Mouse (Mus musculus) kidney, embryonic 14.5 days (tissue): ENCODE measurements around the gene Plpp3. TPM values are rescaled to one million over a fixed set of nuclear protein-coding genes. Genes with fewer than 3 reads are reported as not detected.
"Not testable (repeated sequence)": the region's sequence is repeated elsewhere in the genome, so short reads cannot be mapped to it uniquely, and the experiment has no call there.

Experiments
- ATAC-seq: fragments of 200-750 bp; cut with Nextera tagmentation; 2 replicates; pipeline ENCODE4 v1.8.0; 2017; ENCODE audit warnings: moderate number of reproducible peaks, mild to moderate bottlenecking, moderate TSS enrichment, moderate library complexity; ENCODE audit not compliant: low FRiP score, low TSS enrichment
- H3K27ac ChIP-seq: fragments of 300-500 bp; sonication (generic); 2 replicates; pipeline ENCODE4 v1.5.1; 2014; ENCODE audit warnings: low read depth, mild to moderate bottlenecking, low read length, moderate library complexity, mixed read lengths
- H3K27me3 ChIP-seq: fragments of 300-500 bp; sonication (generic); 2 replicates; pipeline ENCODE4 v1.6.1; 2014; ENCODE audit warnings: mild to moderate bottlenecking, low read length; ENCODE audit not compliant: control insufficient read depth, insufficient read depth
- H3K36me3 ChIP-seq: fragments of 300-500 bp; sonication (generic); 2 replicates; pipeline ENCODE4 v1.6.1; 2014; ENCODE audit warnings: low read length, mixed read lengths; ENCODE audit not compliant: control insufficient read depth, insufficient read depth
- H3K4me1 ChIP-seq: fragments of 300-500 bp; sonication (generic); 2 replicates; pipeline ENCODE4 v1.6.1; 2014; ENCODE audit warnings: low read length, mixed read lengths; ENCODE audit not compliant: control insufficient read depth, insufficient read depth
- H3K4me2 ChIP-seq: fragments of 300-500 bp; sonication (generic); replicated peaks from 2 replicates; pipeline ENCODE4 v1.6.1; 2014; ENCODE audit warnings: low read depth, mild to moderate bottlenecking, low read length
- H3K4me3 ChIP-seq: fragments of 300-500 bp; sonication (generic); 2 replicates; pipeline ENCODE4 v1.5.1; 2014; ENCODE audit warnings: mild to moderate bottlenecking, low read length
- H3K9ac ChIP-seq: fragments of 300-500 bp; sonication (generic); 2 replicates; pipeline ENCODE4 v1.6.1; 2014; ENCODE audit warnings: low read depth, mild to moderate bottlenecking, low read length, moderate library complexity
- H3K9me3 ChIP-seq: fragments of 300-500 bp; sonication (generic); 2 replicates; pipeline ENCODE4 v1.6.1; 2016; ENCODE audit warnings: low read length; ENCODE audit not compliant: control insufficient read depth
- WGBS: fragments of 180-500 bp; shearing (Covaris S2); extraction: QIAGEN DNeasy Blood & Tissue Kit; methylation state at CpG from one replicate; pipeline ENCODE4 v1.1.7; 2014; 5-methylcytosine and 5-hydroxymethylcytosine counted together
- polyA plus RNA-seq: library from polyadenylated mRNA; unstranded; fragments of >200 nt; fragmentation: Nextera tagmentation; extraction: Ambion mirVana; gene quantifications from 2 replicates; pipeline ENCODE4 v1.2.1, GENCODE M21; 2014

Plpp3 gene
- polyA plus RNA-seq, 1 experiment from 2014 or later: 53.0 TPM

GRCm38 (mm10) chr4:105263600-105263999 lies 106.5 kb downstream of the Plpp3 start:
- Histone ChIP-seq H3K4me2 (no peak overlapping the region), H3K27me3 (no peaks in the 10 kb centered on the region), H3K27ac (no peak overlapping the region), H3K4me3 (no peak overlapping the region), H3K36me3 (no peaks in the 10 kb centered on the region), H3K9ac (no peak overlapping the region), H3K9me3 (no peaks in the 10 kb centered on the region), H3K4me1 (peaks cover 4% of the 10 kb centered on the region; the same call in 1 of the 2 replicates)
- WGBS: 91% methylated on average over 8 of the region's 8 CpGs
- ATAC-seq: no peak

GRCm38 (mm10) chr4:105265041-105265440 lies 107.9 kb downstream of the Plpp3 start:
- H3K27me3 ChIP-seq: no peaks in the 10 kb centered on the region
- H3K9ac ChIP-seq: no peak overlapping the region
- H3K36me3 ChIP-seq: no peaks in the 10 kb centered on the region
- no peak overlapping the region for H3K4me3 ChIP-seq
- no peak overlapping the region for H3K4me2 ChIP-seq
- no peak for ATAC-seq
- H3K9me3 ChIP-seq: no peaks in the 10 kb centered on the region
- 80% methylated on average over 8 of the region's 8 CpGs for WGBS
- H3K27ac ChIP-seq: no peak overlapping the region
- H3K4me1 ChIP-seq: peaks cover 4% of the 10 kb centered on the region; the same call in 1 of the 2 replicates

GRCm38 (mm10) chr4:105265678-105266077 lies 108.5 kb downstream of the Plpp3 start:
- no peak overlapping the region for H3K4me3 ChIP-seq
- no peak overlapping the region for H3K4me2 ChIP-seq
- H3K27ac ChIP-seq: no peak overlapping the region

GRCm38 (mm10) chr4:105268202-105268730 lies 111.1 kb downstream of the Plpp3 start:
- 84% methylated on average over 6 of the region's 6 CpGs for WGBS
- H3K4me3 ChIP-seq: no peak overlapping the region
- H3K9me3 ChIP-seq: no peaks in the 10 kb centered on the region
- no peaks in the 10 kb centered on the region for H3K36me3 ChIP-seq
- no peak overlapping the region for H3K9ac ChIP-seq
- no peaks in the 10 kb centered on the region for H3K4me1 ChIP-seq
- no peaks in the 10 kb centered on the region for H3K27me3 ChIP-seq
- no peak for ATAC-seq
- no peak overlapping the region for H3K4me2 ChIP-seq
- H3K27ac ChIP-seq: no peak overlapping the region

More at GRCm38 (mm10) chr4:105265678-105266077, 108.5 kb downstream of the Plpp3 start:
- Histone ChIP-seq H3K4me1 (peaks cover 2% of the 10 kb centered on the region; the same call in 1 of the 2 replicates), H3K36me3 (no peaks in the 10 kb centered on the region), H3K27me3 (no peaks in the 10 kb centered on the region), H3K9ac (no peak overlapping the region), H3K9me3 (no peaks in the 10 kb centered on the region)
- 71% methylated on average over 4 of the region's 4 CpGs for WGBS
- ATAC-seq: no peak

- not testable (repeated sequence) for H3K27ac ChIP-seq
Observed at GRCm38 (mm10) chr4:105269398-105269797, 112.3 kb downstream of the Plpp3 start.

GRCm38 (mm10) chr4:105271166-105271565 lies 114.0 kb downstream of the Plpp3 start:
- H3K27me3 ChIP-seq: no peaks in the 10 kb centered on the region
- H3K36me3 ChIP-seq: no peaks in the 10 kb centered on the region
- no peak overlapping the region for H3K4me2 ChIP-seq
- no peak overlapping the region for H3K9ac ChIP-seq
- WGBS: 81% methylated on average over 6 of the region's 6 CpGs
- no peak for ATAC-seq
- no peak overlapping the region for H3K27ac ChIP-seq
- no peaks in the 10 kb centered on the region for H3K9me3 ChIP-seq
- H3K4me1 ChIP-seq: no peaks in the 10 kb centered on the region
- no peak overlapping the region for H3K4me3 ChIP-seq

More at GRCm38 (mm10) chr4:105269398-105269797, 112.3 kb downstream of the Plpp3 start:
- H3K4me3 ChIP-seq, H3K27me3 ChIP-seq, H3K36me3 ChIP-seq, H3K9me3 ChIP-seq, H3K4me2 ChIP-seq, ATAC-seq, H3K9ac ChIP-seq, H3K4me1 ChIP-seq: not testable (repeated sequence)
- WGBS: 94% methylated on average over 4 of the region's 7 CpGs

- Histone ChIP-seq H3K27me3 (no peaks in the 10 kb centered on the region), H3K36me3 (no peaks in the 10 kb centered on the region), H3K4me2 (no peak overlapping the region), H3K4me3 (no peak overlapping the region), H3K9me3 (no peaks in the 10 kb centered on the region), H3K4me1 (no peaks in the 10 kb centered on the region), H3K27ac (no peak overlapping the region), H3K9ac (no peak overlapping the region)
- WGBS: 79% methylated on average over 2 of the region's 2 CpGs
- ATAC-seq: no peak
Observed at GRCm38 (mm10) chr4:105273034-105273433, 115.9 kb downstream of the Plpp3 start.

GRCm38 (mm10) chr4:105273486-105273885 lies 116.3 kb downstream of the Plpp3 start:
- WGBS: 84% methylated on average over 4 of the region's 4 CpGs
- H3K27me3 ChIP-seq: no peaks in the 10 kb centered on the region
- no peak overlapping the region for H3K9ac ChIP-seq
- H3K9me3 ChIP-seq: no peaks in the 10 kb centered on the region
- no peaks in the 10 kb centered on the region for H3K4me1 ChIP-seq
- H3K36me3 ChIP-seq: no peaks in the 10 kb centered on the region
- no peak overlapping the region for H3K4me2 ChIP-seq
- no peak overlapping the region for H3K4me3 ChIP-seq
- ATAC-seq: no peak
- H3K27ac ChIP-seq: no peak overlapping the region

GRCm38 (mm10) chr4:105275616-105276015 lies 118.5 kb downstream of the Plpp3 start:
- no peak overlapping the region for H3K4me2 ChIP-seq
- H3K4me1 ChIP-seq: no peaks in the 10 kb centered on the region
- no peak overlapping the region for H3K9ac ChIP-seq
- H3K36me3 ChIP-seq: no peaks in the 10 kb centered on the region
- 53% methylated on average over 3 of the region's 3 CpGs for WGBS
- H3K4me3 ChIP-seq: no peak overlapping the region
- no peaks in the 10 kb centered on the region for H3K9me3 ChIP-seq
- no peaks in the 10 kb centered on the region for H3K27me3 ChIP-seq
- H3K27ac ChIP-seq: no peak overlapping the region
- ATAC-seq: no peak
